Mouse (Mus musculus) CH12.LX (cell line): ENCODE results near the gene Dcdc2b. TPM values are rescaled to one million over a fixed set of nuclear protein-coding genes. Genes with fewer than 3 reads are reported as not detected.

ENCODE experiments used
- DNase-seq: peaks from one replicate; pipeline ENCODE4 v3.0.0-alpha.2; 2013; ENCODE audit errors: extremely low read depth
- H3K27ac ChIP-seq: 2 replicates; pipeline ENCODE4 v1.5.1; 2012; ENCODE audit warnings: low read depth, mild to moderate bottlenecking, control low read depth, moderate library complexity; ENCODE audit not compliant: insufficient read depth
- H3K27me3 ChIP-seq: replicated peaks from 2 replicates; pipeline ENCODE3; 2012; ENCODE audit warnings: inconsistent platforms
- H3K36me3 ChIP-seq, 2 experiments: replicated peaks in 1 of 2; 2 replicates each; pipeline versions ENCODE3 to v1.6.1; 2012; ENCODE audit warnings: inconsistent platforms in 1 of 2, low read length in 1 of 2, mild to moderate bottlenecking in 1 of 2, mixed read lengths in 1 of 2, moderate library complexity in 1 of 2; ENCODE audit not compliant: control insufficient read depth in 1 of 2, insufficient read depth in 1 of 2
- H3K4me1 ChIP-seq, 2 experiments: 2 replicates each; pipeline ENCODE4 v1.6.1; 2012; ENCODE audit warnings: inconsistent platforms in 1 of 2, moderate library complexity in 1 of 2; ENCODE audit not compliant: insufficient read depth in 2 of 2, control insufficient read depth in 1 of 2
- H3K4me2 ChIP-seq: 2 replicates; pipeline ENCODE4 v1.6.1; 2012; ENCODE audit warnings: low read depth, mild to moderate bottlenecking, control low read depth; ENCODE audit not compliant: poor library complexity, insufficient read depth, severe bottlenecking
- H3K4me3 ChIP-seq, 3 experiments: fragments of 150-350 bp in 1 of 3; sonication (generic) in 1 of 3; replicated peaks in 1 of 3; 2 replicates each; pipeline versions ENCODE3 to v1.5.1; 2011 to 2012; ENCODE audit warnings: low read depth in 2 of 3, low read length in 2 of 3, mild to moderate bottlenecking in 2 of 3, moderate library complexity in 2 of 3, control low read depth in 1 of 3, improper control_type of control experiment in 1 of 3, inconsistent platforms in 1 of 3, mixed read lengths in 1 of 3; ENCODE audit not compliant: poor library complexity in 1 of 3
- H3K79me2 ChIP-seq: replicated peaks from 2 replicates; pipeline ENCODE4 v1.6.1; 2012; ENCODE audit warnings: mild to moderate bottlenecking, moderate library complexity; ENCODE audit not compliant: control insufficient read depth, poor library complexity, insufficient read depth, severe bottlenecking; ENCODE audit errors: extremely low read depth
- H3K9ac ChIP-seq: 2 replicates; pipeline ENCODE4 v1.6.1; 2012; ENCODE audit warnings: low read depth, mild to moderate bottlenecking, control low read depth, moderate library complexity; ENCODE audit not compliant: insufficient read depth
- H3K9me3 ChIP-seq: replicated peaks from 2 replicates; pipeline ENCODE3; 2012; ENCODE audit warnings: low read length, inconsistent platforms, mixed read lengths
- BHLHE40 ChIP-seq: IDR thresholded peaks from 2 replicates; pipeline ENCODE4 v1.6.1; 2011; ENCODE audit warnings: mild to moderate bottlenecking, low read depth, low read length, improper control_type of control experiment
- CHD2 ChIP-seq: IDR thresholded peaks from 2 replicates; pipeline ENCODE4 v1.6.1; 2011; ENCODE audit warnings: low read length, improper control_type of control experiment
- CTCF ChIP-seq, 2 experiments: IDR thresholded peaks in 1 of 2; conservative IDR thresholded peaks in 1 of 2; 2 replicates each; pipeline ENCODE4 v1.5.1; 2011 to 2012; ENCODE audit warnings: low read depth in 2 of 2, low read length in 2 of 2, improper control_type of control experiment in 1 of 2, inconsistent platforms in 1 of 2, mild to moderate bottlenecking in 1 of 2, moderate library complexity in 1 of 2
- EP300 ChIP-seq: IDR thresholded peaks from 2 replicates; pipeline ENCODE4 v1.6.1; 2011; ENCODE audit warnings: low read length, improper control_type of control experiment
- ETS1 ChIP-seq: conservative IDR thresholded peaks from 2 replicates; pipeline ENCODE4 v1.6.1; 2012; ENCODE audit warnings: low read depth, mild to moderate bottlenecking, inconsistent platforms, low read length, improper control_type of control experiment, moderate library complexity
- GABPA ChIP-seq: IDR thresholded peaks from 2 replicates; pipeline ENCODE4 v1.6.1; 2012; ENCODE audit warnings: low read depth, low read length, improper control_type of control experiment, inconsistent platforms; ENCODE audit not compliant: insufficient replicate concordance
- HCFC1 ChIP-seq: IDR thresholded peaks from 2 replicates; pipeline ENCODE4 v1.6.1; 2012; ENCODE audit warnings: low read depth, mild to moderate bottlenecking, inconsistent platforms, low read length, improper control_type of control experiment
- IRF4 ChIP-seq: IDR thresholded peaks from 2 replicates; pipeline ENCODE4 v1.6.1; 2014; ENCODE audit warnings: low read depth, mild to moderate bottlenecking, inconsistent platforms, low read length, improper control_type of control experiment
- JUN ChIP-seq: IDR thresholded peaks from 2 replicates; pipeline ENCODE4 v1.6.1; 2011; ENCODE audit warnings: low read depth, mild to moderate bottlenecking, low read length, improper control_type of control experiment, moderate library complexity; ENCODE audit not compliant: insufficient read depth
- JUND ChIP-seq: conservative IDR thresholded peaks from 2 replicates; pipeline ENCODE4 v1.6.1; 2011; ENCODE audit warnings: low read depth, low read length, improper control_type of control experiment
- MAZ ChIP-seq: IDR thresholded peaks from 2 replicates; pipeline ENCODE4 v1.6.1; 2012; ENCODE audit warnings: low read depth, mild to moderate bottlenecking, inconsistent platforms, low read length, improper control_type of control experiment, moderate library complexity
- MEF2A ChIP-seq: IDR thresholded peaks from 2 replicates; pipeline ENCODE4 v1.6.1; 2014; ENCODE audit warnings: low read depth, mild to moderate bottlenecking, inconsistent platforms, low read length, improper control_type of control experiment, borderline replicate concordance
- MYC ChIP-seq: IDR thresholded peaks from 2 replicates; pipeline ENCODE4 v1.6.1; 2011; ENCODE audit warnings: low read depth, mild to moderate bottlenecking, improper control_type of control experiment, low read length
- NELFE ChIP-seq: IDR thresholded peaks from 2 replicates; pipeline ENCODE4 v1.6.1; 2011; ENCODE audit warnings: low read depth, low read length, improper control_type of control experiment
- NRF1 ChIP-seq: IDR thresholded peaks from 2 replicates; pipeline ENCODE4 v1.6.1; 2014; ENCODE audit warnings: low read depth, mild to moderate bottlenecking, inconsistent platforms, low read length, improper control_type of control experiment, moderate library complexity
- PAX5 ChIP-seq: IDR thresholded peaks from 2 replicates; pipeline ENCODE4 v1.6.1; 2012; ENCODE audit warnings: low read length, inconsistent platforms, mixed read lengths
- POLR2A ChIP-seq: IDR thresholded peaks from 2 replicates; pipeline ENCODE4 v1.6.1; 2011; ENCODE audit warnings: low read depth, mild to moderate bottlenecking, improper control_type of control experiment, low read length
- RCOR1 ChIP-seq: conservative IDR thresholded peaks from 2 replicates; pipeline ENCODE4 v1.6.1; 2012; ENCODE audit warnings: low read depth, mild to moderate bottlenecking, inconsistent platforms, low read length, improper control_type of control experiment
- SIN3A ChIP-seq: IDR thresholded peaks from 2 replicates; pipeline ENCODE4 v1.6.1; 2012; ENCODE audit warnings: low read length, improper control_type of control experiment, inconsistent platforms
- SMC3 ChIP-seq: IDR thresholded peaks from 2 replicates; pipeline ENCODE4 v1.6.1; 2011; ENCODE audit warnings: low read depth, low read length, improper control_type of control experiment
- TBP ChIP-seq: conservative IDR thresholded peaks from 2 replicates; pipeline ENCODE4 v1.6.1; 2011; ENCODE audit warnings: low read depth, low read length, improper control_type of control experiment
- TCF12 ChIP-seq: IDR thresholded peaks from 2 replicates; pipeline ENCODE4 v1.6.1; 2014; ENCODE audit warnings: low read depth, mild to moderate bottlenecking, inconsistent platforms, low read length, improper control_type of control experiment
- UBTF ChIP-seq: IDR thresholded peaks from 2 replicates; pipeline ENCODE4 v1.6.1; 2012; ENCODE audit warnings: low read depth, mild to moderate bottlenecking, inconsistent platforms, low read length, improper control_type of control experiment, moderate library complexity
- USF1 ChIP-seq: IDR thresholded peaks from 2 replicates; pipeline ENCODE4 v1.6.1; 2014; ENCODE audit warnings: low read depth, mild to moderate bottlenecking, inconsistent platforms, low read length, improper control_type of control experiment
- ZC3H11A ChIP-seq: IDR thresholded peaks from 2 replicates; pipeline ENCODE4 v1.6.1; 2012; ENCODE audit warnings: low read depth, mild to moderate bottlenecking, inconsistent platforms, low read length, improper control_type of control experiment
- ZKSCAN1 ChIP-seq: IDR thresholded peaks from 2 replicates; pipeline ENCODE4 v1.6.1; 2012; ENCODE audit warnings: low read depth, inconsistent platforms, low read length, improper control_type of control experiment, borderline replicate concordance
- ZMIZ1 ChIP-seq: IDR thresholded peaks from 2 replicates; pipeline ENCODE4 v1.6.1; 2012; ENCODE audit warnings: low read depth, mild to moderate bottlenecking, inconsistent platforms, low read length, improper control_type of control experiment
- ZNF384 ChIP-seq: IDR thresholded peaks from 2 replicates; pipeline ENCODE4 v1.6.1; 2012; ENCODE audit warnings: low read depth, low read length, improper control_type of control experiment, inconsistent platforms
- dilution Hi-C: fragments of 300-500 bp; cut with MboI; formaldehyde crosslinking; loops from 2 replicates; pipeline ENCODE4 v1.14.3; 2020; ENCODE audit warnings: low sequenced_read_pairs; ENCODE audit not compliant: extremely low pct_unique_long_range_greater_than_20kb, extremely low pct_ligation_motif_present
- in situ Hi-C: fragments of 300-500 bp; cut with MboI; formaldehyde crosslinking; loops from 3 replicates; pipeline ENCODE4 v1.14.3; 2019; ENCODE audit warnings: low sequenced_read_pairs, low pct_ligation_motif_present, low pct_unique_long_range_greater_than_20kb, mixed read lengths
- polyA plus RNA-seq: library from polyadenylated mRNA; unstranded; fragments of >175 nt; gene quantifications from 2 replicates; pipeline ENCODE4 v1.2.1, GENCODE M21; 2012; ENCODE audit warnings: low read depth; ENCODE audit not compliant: insufficient read length
- total RNA-seq, 2 experiments: library from RNA; depleted of rRNA; stranded (reverse); fragments of 300-350 nt in 1 of 2; fragments of >200 nt in 1 of 2; gene quantifications; 2 replicates each; pipeline ENCODE4 v1.2.3; 2012 to 2014

Dcdc2b gene
- total and polyA plus RNA-seq, 3 experiments, result 0.66 to 1.6 TPM; not detected in 1

DNA sequence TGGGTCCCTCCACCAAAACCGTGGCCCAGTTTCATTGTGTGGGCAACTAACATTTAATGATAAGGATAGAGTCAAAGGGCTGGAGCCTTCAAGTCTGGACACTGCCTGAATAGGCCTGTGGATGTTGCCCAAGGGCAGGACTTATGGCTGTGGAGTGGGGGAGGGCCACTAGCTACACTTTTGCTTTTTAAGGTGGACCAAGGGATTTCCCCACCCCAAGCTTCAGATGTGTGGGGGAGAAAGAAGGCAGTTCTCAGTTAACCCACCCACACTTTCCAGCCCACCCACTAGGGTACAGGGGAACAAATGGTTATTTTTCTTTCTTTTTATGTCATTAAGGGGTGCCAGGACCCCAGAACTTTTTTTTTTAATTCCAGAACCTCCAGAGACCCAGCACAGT is 29.7 kb downstream of the Dcdc2b start:
- Histone ChIP-seq H3K4me2 (peak overlapping the region; percentile 75), H3K9me3 (no peaks in the 10 kb centered on the region), H3K79me2 (peaks cover 8% of the 10 kb centered on the region), H3K4me1 (peaks cover 10 to 43% of the 10 kb centered on the region in 2 experiments), H3K27me3 (no peaks in the 10 kb centered on the region), H3K4me3 (peak overlapping the region; percentile 51 to 69 (median 60)), H3K9ac (peak overlapping the region; percentile 87), H3K27ac (peak overlapping the region; percentile 92), H3K36me3 (peaks cover 0 to 18% of the 10 kb centered on the region in 2 experiments)
- peak; percentile 77 for TF ChIP-seq EP300
- peak; percentile 59 for TF ChIP-seq ZNF384
- no peak for TF ChIP-seq ZKSCAN1
- no peak for TF ChIP-seq GABPA
- TF ChIP-seq JUND, result no peak
- TF ChIP-seq ZMIZ1, result no peak
- TF ChIP-seq MAZ, result no peak
- no peak for TF ChIP-seq SMC3
- no peak for TF ChIP-seq UBTF
- peak; percentile 74; the same call in 1 of the 2 replicates for TF ChIP-seq MYC
- peak; percentile 56 for TF ChIP-seq ETS1
- peak; percentile 50; the same call in 1 of the 2 replicates for TF ChIP-seq HCFC1
- 0 out of 2 replicates have a peak, but pooled peaks have one; percentile 39 for TF ChIP-seq NRF1
- TF ChIP-seq PAX5, result no peak
- TF ChIP-seq NELFE, result 0 out of 2 replicates have a peak, but pooled peaks have one; percentile 35
- TF ChIP-seq BHLHE40, result peak; percentile 41; the same call in 1 of the 2 replicates
- peak; percentile 53 for TF ChIP-seq SIN3A
- TF ChIP-seq CHD2, result peak; percentile 93
- peak; percentile 40; the same call in 1 of the 2 replicates for TF ChIP-seq RCOR1
- TF ChIP-seq USF1, result no peak
- TF ChIP-seq MEF2A, result peak; percentile 80; the same call in 1 of the 2 replicates
- TF ChIP-seq TCF12, result peak; percentile 73; the same call in 1 of the 2 replicates
- TF ChIP-seq TBP, result peak; percentile 78
- peak; percentile 43; the same call in 1 of the 2 replicates for TF ChIP-seq POLR2A
- no peak for TF ChIP-seq CTCF (conservative IDR thresholded peaks at IDR 0.05 in 1 of 2, IDR thresholded peaks at IDR 0.05 in 1 of 2; ENCODE audit: low read depth in 2 of 2, low read length in 2 of 2)
- TF ChIP-seq ZC3H11A, result no peak
- no peak; the same call in 1 of the 2 replicates for TF ChIP-seq JUN
- TF ChIP-seq IRF4, result peak; percentile 75
- in situ Hi-C loops, result no loop called here
- peak; percentile 86 for DNase-seq
- dilution Hi-C loops, result no loop called here
